Mouse (Mus musculus): ENCODE results near the gene Pnpla1. TPM values are rescaled to one million over a fixed set of nuclear protein-coding genes. Genes with fewer than 3 reads are reported as not detected.

The Pnpla1 gene
- polyA plus RNA-seq, 1 experiment from 2014 or later, result not detected

GRCm38 (mm10) chr17:28885231-28885630 is 27.0 kb downstream of the Pnpla1 start:
- no peak overlapping the region for H3K4me3 ChIP-seq (ENCODE audit: inconsistent target)
- H3K79me2 ChIP-seq (ENCODE audit: inconsistent target), result no peaks in the 10 kb centered on the region
- no peak overlapping the region for H3K27ac ChIP-seq
- 93% methylated on average over 8 of the region's 8 CpGs for WGBS (ENCODE audit: missing documents)
- H3K36me3 ChIP-seq (ENCODE audit: inconsistent target), result no peaks in the 10 kb centered on the region

- no peak overlapping the region for H3K4me3 ChIP-seq (ENCODE audit: inconsistent target)
- 91% methylated on average over 8 of the region's 8 CpGs for WGBS (ENCODE audit: missing documents)
- H3K36me3 ChIP-seq (ENCODE audit: inconsistent target), result no peaks in the 10 kb centered on the region
- no peaks in the 10 kb centered on the region for H3K79me2 ChIP-seq (ENCODE audit: inconsistent target)
- no peak overlapping the region for H3K27ac ChIP-seq
Observed at GRCm38 (mm10) chr17:28886266-28886665, 28.1 kb downstream of the Pnpla1 start.

- no peaks in the 10 kb centered on the region for H3K36me3 ChIP-seq (ENCODE audit: inconsistent target)
- peak overlapping the region; percentile 40 for H3K27ac ChIP-seq
- WGBS (ENCODE audit: missing documents), result 19% methylated on average over 11 of the region's 11 CpGs
- H3K4me3 ChIP-seq (ENCODE audit: inconsistent target), result no peak overlapping the region
- H3K79me2 ChIP-seq (ENCODE audit: inconsistent target), result no peaks in the 10 kb centered on the region
Observed at GRCm38 (mm10) chr17:28894050-28894767, 36.0 kb downstream of the Pnpla1 start.

- WGBS (ENCODE audit: missing documents), result 95% methylated on average over 21 of the region's 21 CpGs
Observed at GRCm38 (mm10) chr17:28895217-28895875, 37.1 kb downstream of the Pnpla1 start.

GRCm38 (mm10) chr17:28896095-28896780 is 38.0 kb downstream of the Pnpla1 start:
- Histone ChIP-seq H3K79me2 (ENCODE audit: inconsistent target) (no peaks in the 10 kb centered on the region), H3K4me3 (ENCODE audit: inconsistent target) (no peak overlapping the region)
- WGBS (ENCODE audit: missing documents), result 98% methylated on average over 11 of the region's 11 CpGs

More at GRCm38 (mm10) chr17:28895217-28895875, 37.1 kb downstream of the Pnpla1 start:
- H3K4me3 ChIP-seq (ENCODE audit: inconsistent target), result no peak overlapping the region
- H3K36me3 ChIP-seq (ENCODE audit: inconsistent target), result no peaks in the 10 kb centered on the region
- no peak overlapping the region for H3K27ac ChIP-seq
- no peaks in the 10 kb centered on the region for H3K79me2 ChIP-seq (ENCODE audit: inconsistent target)

GRCm38 (mm10) chr17:28897817-28898216 is 39.6 kb downstream of the Pnpla1 start:
- H3K4me3 ChIP-seq (ENCODE audit: inconsistent target), result no peak overlapping the region
- H3K27ac ChIP-seq, result no peak overlapping the region
- 96% methylated on average over 5 of the region's 5 CpGs for WGBS (ENCODE audit: missing documents)
- H3K36me3 ChIP-seq (ENCODE audit: inconsistent target), result no peaks in the 10 kb centered on the region
- no peaks in the 10 kb centered on the region for H3K79me2 ChIP-seq (ENCODE audit: inconsistent target)

More at GRCm38 (mm10) chr17:28896095-28896780, 38.0 kb downstream of the Pnpla1 start:
- Histone ChIP-seq H3K36me3 (ENCODE audit: inconsistent target) (no peaks in the 10 kb centered on the region), H3K27ac (no peak overlapping the region)

- Histone ChIP-seq H3K79me2 (ENCODE audit: inconsistent target) (no peaks in the 10 kb centered on the region), H3K36me3 (ENCODE audit: inconsistent target) (no peaks in the 10 kb centered on the region), H3K27ac (no peak overlapping the region), H3K4me3 (ENCODE audit: inconsistent target) (no peak overlapping the region)
- 91% methylated on average over 5 of the region's 5 CpGs for WGBS (ENCODE audit: missing documents)
Observed at GRCm38 (mm10) chr17:28898249-28898648, 40.0 kb downstream of the Pnpla1 start.

- no peak overlapping the region for H3K4me3 ChIP-seq (ENCODE audit: inconsistent target)
- no peaks in the 10 kb centered on the region for H3K79me2 ChIP-seq (ENCODE audit: inconsistent target)
- WGBS (ENCODE audit: missing documents), result 84% methylated on average over 19 of the region's 19 CpGs
- no peak overlapping the region for H3K27ac ChIP-seq
- H3K36me3 ChIP-seq (ENCODE audit: inconsistent target), result no peaks in the 10 kb centered on the region
Observed at GRCm38 (mm10) chr17:28899427-28899826, 41.2 kb downstream of the Pnpla1 start.

GRCm38 (mm10) chr17:28901559-28901958 is 43.3 kb downstream of the Pnpla1 start:
- H3K36me3 ChIP-seq (ENCODE audit: inconsistent target), result no peaks in the 10 kb centered on the region
- WGBS (ENCODE audit: missing documents), result 94% methylated on average over 4 of the region's 4 CpGs
- no peak overlapping the region for H3K27ac ChIP-seq
- no peaks in the 10 kb centered on the region for H3K79me2 ChIP-seq (ENCODE audit: inconsistent target)
- no peak overlapping the region for H3K4me3 ChIP-seq (ENCODE audit: inconsistent target)

GRCm38 (mm10) chr17:28904546-28905376 is 46.5 kb downstream of the Pnpla1 start:
- Histone ChIP-seq H3K36me3 (ENCODE audit: inconsistent target) (no peaks in the 10 kb centered on the region), H3K4me3 (ENCODE audit: inconsistent target) (no peak overlapping the region), H3K27ac (no peak overlapping the region), H3K79me2 (ENCODE audit: inconsistent target) (no peaks in the 10 kb centered on the region)
- 51% methylated on average over 23 of the region's 23 CpGs for WGBS (ENCODE audit: missing documents)

- H3K79me2 ChIP-seq (ENCODE audit: inconsistent target), result no peaks in the 10 kb centered on the region
- WGBS (ENCODE audit: missing documents), result 94% methylated on average over 13 of the region's 13 CpGs
- no peak overlapping the region for H3K27ac ChIP-seq
- no peaks in the 10 kb centered on the region for H3K36me3 ChIP-seq (ENCODE audit: inconsistent target)
- no peak overlapping the region for H3K4me3 ChIP-seq (ENCODE audit: inconsistent target)
Observed at GRCm38 (mm10) chr17:28905377-28905916, 47.2 kb downstream of the Pnpla1 start.

GRCm38 (mm10) chr17:28907959-28908358 is 49.7 kb downstream of the Pnpla1 start:
- no peaks in the 10 kb centered on the region for H3K79me2 ChIP-seq (ENCODE audit: inconsistent target)
- WGBS (ENCODE audit: missing documents), result 50% methylated on average over 7 of the region's 7 CpGs
- H3K27ac ChIP-seq, result no peak overlapping the region
- H3K4me3 ChIP-seq (ENCODE audit: inconsistent target), result no peak overlapping the region
- no peaks in the 10 kb centered on the region for H3K36me3 ChIP-seq (ENCODE audit: inconsistent target)

GRCm38 (mm10) chr17:28909252-28909941 is 51.2 kb downstream of the Pnpla1 start:
- H3K36me3 ChIP-seq (ENCODE audit: inconsistent target), result no peaks in the 10 kb centered on the region
- no peak overlapping the region for H3K27ac ChIP-seq
- 9% methylated on average over 23 of the region's 29 CpGs for WGBS (ENCODE audit: missing documents)
- H3K79me2 ChIP-seq (ENCODE audit: inconsistent target), result no peaks in the 10 kb centered on the region
- H3K4me3 ChIP-seq (ENCODE audit: inconsistent target), result no peak overlapping the region
